Mouse (Mus musculus): ENCODE measurements around the gene Klhl5. TPM values are rescaled to one million over a fixed set of nuclear protein-coding genes. Genes with fewer than 3 reads are reported as not detected.

Gene Klhl5
- total and polyA plus RNA-seq, 3 experiments, result 10.8 to 15.3 (median 12.9) TPM

DNA sequence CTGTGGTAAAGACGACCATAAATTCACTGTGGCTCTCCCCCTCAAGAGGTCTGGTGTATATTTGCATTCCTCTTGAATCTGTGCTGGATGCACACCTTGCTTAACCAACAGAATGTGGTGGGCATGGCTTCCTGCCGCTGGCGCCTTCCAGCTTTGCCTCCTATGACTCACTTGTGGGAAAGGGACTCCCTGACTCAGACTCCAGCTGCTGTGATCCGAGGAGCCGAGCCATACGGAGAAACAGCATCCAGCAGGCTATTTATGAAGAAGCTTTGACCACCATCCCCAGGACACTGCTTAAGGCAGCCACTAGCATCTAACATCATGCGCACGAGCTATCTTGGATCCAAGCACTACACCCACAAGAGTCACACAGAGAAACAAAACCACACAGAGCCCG lies 87.1 kb downstream of the Klhl5 start:
- H3K79me2 ChIP-seq (replicated peaks; ENCODE audit: control insufficient read depth, insufficient read depth, low read length), result no peaks in the 10 kb centered on the region
- H3K9ac ChIP-seq (ENCODE audit: low read depth, low read length), result no peak overlapping the region
- no peaks in the 10 kb centered on the region for H3K36me3 ChIP-seq (ENCODE audit: control insufficient read depth, insufficient read depth, low read length)
- no peaks in the 10 kb centered on the region for H3K4me1 ChIP-seq (ENCODE audit: control insufficient read depth, insufficient read depth, low read length)
- WGBS, result 75% methylated on average over 9 of the region's 9 CpGs
- H3K27me3 ChIP-seq (ENCODE audit: control insufficient read depth, insufficient read depth, low read length), result no peaks in the 10 kb centered on the region
- DNase-seq, result no peak
- TF ChIP-seq POLR2A (IDR thresholded peaks at IDR 0.05; ENCODE audit: insufficient read depth, low read depth, low read length) (no peak), CTCF (IDR thresholded peaks at IDR 0.05) (no peak), EP300 (IDR thresholded peaks at IDR 0.05; ENCODE audit: insufficient read depth, low read depth, low read length) (no peak)
- H3K4me3 ChIP-seq, result no peak overlapping the region
- no peak overlapping the region for H3K27ac ChIP-seq
- intact Hi-C loops (cut with DNase I), result no loop called here

DNA sequence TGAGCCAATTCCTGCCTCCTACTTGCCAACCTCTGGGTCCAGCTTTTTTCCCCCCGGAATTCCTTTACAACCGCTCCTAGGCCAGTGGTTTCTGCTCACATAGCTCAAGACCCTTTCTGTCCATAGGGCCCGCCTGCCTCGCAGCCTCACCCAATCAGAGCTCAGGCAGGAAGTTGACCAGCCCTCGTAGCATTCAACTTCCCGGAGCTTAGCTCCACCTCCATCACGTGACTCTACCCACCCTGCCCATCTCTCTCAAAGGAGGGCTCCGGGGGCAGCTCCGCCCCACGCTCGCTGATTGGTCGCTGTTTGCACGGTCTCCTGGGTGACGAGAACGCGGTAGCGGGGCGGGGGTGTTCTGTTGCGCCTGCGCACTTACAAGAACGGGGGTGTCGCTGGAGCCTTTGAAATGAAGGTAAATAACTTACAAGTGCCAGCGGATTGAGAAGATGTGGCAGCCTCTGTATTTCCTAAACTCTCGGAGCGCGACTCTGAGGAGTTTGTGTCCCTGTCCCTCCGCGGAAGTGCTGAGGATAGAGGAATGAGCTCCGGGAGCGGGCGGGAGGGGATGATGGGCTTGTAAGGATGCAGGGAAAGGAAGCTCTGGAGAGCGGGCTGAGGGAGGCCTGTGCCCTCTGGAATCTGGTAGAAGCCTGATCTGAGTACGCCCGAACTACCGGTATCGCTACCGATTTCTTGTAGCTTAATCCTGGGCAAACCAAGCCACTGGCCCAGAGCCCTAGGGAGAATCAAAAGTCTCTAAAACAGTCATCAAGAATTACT lies 92.2 kb downstream of the Klhl5 start, which contains the start of gene Wdr19:
TSS of gene Wdr19 (plus strand) at position 351 of the 783 bp plus-strand sequence.
- Histone ChIP-seq H3K27ac (peak within 1 kb of the TSS; percentile 90), H3K79me2 (replicated peaks; ENCODE audit: control insufficient read depth, insufficient read depth, low read length) (no peaks in the 10 kb centered on the region), H3K36me3 (ENCODE audit: control insufficient read depth, insufficient read depth, low read length) (no peaks in the 10 kb centered on the region), H3K9ac (ENCODE audit: low read depth, low read length) (peak within 1 kb of the TSS; percentile 52), H3K27me3 (ENCODE audit: control insufficient read depth, insufficient read depth, low read length) (no peaks in the 10 kb centered on the region), H3K4me1 (ENCODE audit: control insufficient read depth, insufficient read depth, low read length) (no peaks in the 10 kb centered on the region), H3K4me3 (peak within 1 kb of the TSS; percentile 58)
- intact Hi-C loops (cut with DNase I), result loop anchor here (2.0 kb wide), 1 partner anchor 41 kb away; no protein-coding TSS in a partner anchor
- under 1% methylated on average over 37 of the region's 37 CpGs for WGBS
- peak; percentile 95 to 99 for DNase-seq
- TF ChIP-seq POLR2A (IDR thresholded peaks at IDR 0.05; ENCODE audit: insufficient read depth, low read depth, low read length), result peak; percentile 97
- TF ChIP-seq EP300 (IDR thresholded peaks at IDR 0.05; ENCODE audit: insufficient read depth, low read depth, low read length), result peak; percentile 56; the same call in 1 of the 2 replicates
- TF ChIP-seq CTCF (IDR thresholded peaks at IDR 0.05), result no peak

DNA sequence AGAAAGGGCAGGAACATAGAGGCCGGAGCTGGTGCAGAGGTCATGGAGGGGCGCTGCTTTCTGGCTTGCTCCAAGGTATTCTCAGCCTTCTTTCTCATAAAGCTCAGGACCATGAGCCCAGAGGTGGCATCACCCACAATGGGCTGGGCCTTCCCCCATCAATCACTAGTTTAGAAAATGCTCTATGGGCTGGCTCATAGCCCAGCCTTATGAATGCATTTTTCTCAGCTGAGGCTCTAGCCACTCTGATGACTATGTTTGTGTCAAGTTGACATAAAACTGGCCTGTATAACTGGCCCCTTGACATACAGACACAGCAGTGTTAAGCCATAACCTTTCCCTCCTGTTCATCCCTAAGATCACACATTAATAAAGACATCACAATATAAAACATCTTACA lies 97.4 kb downstream of the Klhl5 start:
- H3K79me2 ChIP-seq (replicated peaks; ENCODE audit: control insufficient read depth, insufficient read depth, low read length), result no peaks in the 10 kb centered on the region
- H3K27me3 ChIP-seq (ENCODE audit: control insufficient read depth, insufficient read depth, low read length), result no peaks in the 10 kb centered on the region
- H3K36me3 ChIP-seq (ENCODE audit: control insufficient read depth, insufficient read depth, low read length), result no peaks in the 10 kb centered on the region
- no peaks in the 10 kb centered on the region for H3K4me1 ChIP-seq (ENCODE audit: control insufficient read depth, insufficient read depth, low read length)
- intact Hi-C loops (cut with DNase I), result no loop called here
- DNase-seq, result no peak
- H3K27ac ChIP-seq, result no peak overlapping the region
- H3K9ac ChIP-seq (ENCODE audit: low read depth, low read length), result no peak overlapping the region
- H3K4me3 ChIP-seq, result no peak overlapping the region
- TF ChIP-seq POLR2A (IDR thresholded peaks at IDR 0.05; ENCODE audit: insufficient read depth, low read depth, low read length) (no peak), EP300 (IDR thresholded peaks at IDR 0.05; ENCODE audit: insufficient read depth, low read depth, low read length) (no peak), CTCF (IDR thresholded peaks at IDR 0.05) (no peak)
- 83% methylated on average over 2 of the region's 2 CpGs for WGBS

DNA sequence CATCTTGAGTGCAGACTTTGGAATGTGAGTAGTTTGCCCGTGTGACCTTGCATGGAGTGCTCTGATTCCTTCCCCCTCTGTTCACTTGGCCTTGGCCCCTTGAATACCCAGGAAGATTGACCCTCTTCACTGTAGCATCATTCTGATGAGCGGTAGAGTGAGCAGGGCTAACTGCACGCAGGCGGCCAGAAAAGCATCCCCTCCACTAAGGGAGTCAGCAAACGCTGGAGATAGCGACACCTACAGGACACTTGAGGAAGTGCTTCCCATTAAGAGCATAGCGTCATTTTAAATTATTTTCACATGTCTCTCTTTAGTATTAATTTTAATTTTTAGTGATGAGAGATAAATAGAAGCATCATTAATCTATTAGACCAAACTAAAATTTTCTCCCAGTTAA lies 106.0 kb downstream of the Klhl5 start:
- Histone ChIP-seq H3K9ac (ENCODE audit: low read depth, low read length) (no peak overlapping the region), H3K79me2 (replicated peaks; ENCODE audit: control insufficient read depth, insufficient read depth, low read length) (no peaks in the 10 kb centered on the region), H3K27ac (no peak overlapping the region), H3K36me3 (ENCODE audit: control insufficient read depth, insufficient read depth, low read length) (no peaks in the 10 kb centered on the region), H3K4me1 (ENCODE audit: control insufficient read depth, insufficient read depth, low read length) (no peaks in the 10 kb centered on the region), H3K4me3 (no peak overlapping the region), H3K27me3 (ENCODE audit: control insufficient read depth, insufficient read depth, low read length) (no peaks in the 10 kb centered on the region)
- 25% methylated on average over 7 of the region's 7 CpGs for WGBS
- DNase-seq, result peak; percentile 21 to 46
- TF ChIP-seq CTCF (IDR thresholded peaks at IDR 0.05) (peak; percentile 98), POLR2A (IDR thresholded peaks at IDR 0.05; ENCODE audit: insufficient read depth, low read depth, low read length) (no peak), EP300 (IDR thresholded peaks at IDR 0.05; ENCODE audit: insufficient read depth, low read depth, low read length) (peak; percentile 64; the same call in 1 of the 2 replicates)
- intact Hi-C loops (cut with DNase I), result loop anchor here (1.0 to 10.0 kb wide), 4 partner anchors 56 to 329 kb away; no protein-coding TSS in a partner anchor

Other genes starting within 250 kb of the Klhl5 start
- gene Tlr1, start 174.0 kb upstream of the Klhl5 start, total RNA-seq (2021), result under 1 TPM; 0.32 to 0.63 TPM
- 1.00 and 1.0 TPM in 2 replicates for gene Tlr1, start 174.0 kb upstream of the Klhl5 start, polyA plus RNA-seq (2012; rRNA removed)
- under 1 TPM; 0.52 to 0.96 TPM for gene Tlr6, start 147.4 kb upstream of the Klhl5 start, total RNA-seq (2021)
- 0.21 and 0.64 TPM in 2 replicates for gene Tlr6, start 147.4 kb upstream of the Klhl5 start, polyA plus RNA-seq (2012; rRNA removed)
- 10 to 100 TPM; 13.3 to 16.7 TPM for gene Fam114a1, start 137.5 kb upstream of the Klhl5 start, total RNA-seq (2021)
- 10.7 and 23.9 TPM in 2 replicates for gene Fam114a1, start 137.5 kb upstream of the Klhl5 start, polyA plus RNA-seq (2012; rRNA removed)
- under 1 TPM in 1 of 2 experiments, not detected in 1; 0.27 TPM for gene Tmem156, start 15.4 kb upstream of the Klhl5 start, total RNA-seq (2021)
- not detected in 2 replicates for gene Tmem156, start 15.4 kb upstream of the Klhl5 start, polyA plus RNA-seq (2012; rRNA removed)
- gene Wdr19, start 92.2 kb downstream of the Klhl5 start, total RNA-seq (2021), result 1 to 10 TPM; 1.2 to 1.9 TPM
- gene Wdr19, start 92.2 kb downstream of the Klhl5 start, polyA plus RNA-seq (2012; rRNA removed), result 1.4 and 1.7 TPM in 2 replicates
- gene Rfc1, start 228.1 kb downstream of the Klhl5 start, total RNA-seq (2021), result 10 to 100 TPM; 31.9 to 38.2 TPM
- gene Rfc1, start 228.1 kb downstream of the Klhl5 start, polyA plus RNA-seq (2012; rRNA removed), result 8.4 and 11.5 TPM in 2 replicates
- gene Klb, start 240.8 kb downstream of the Klhl5 start, total RNA-seq (2021), result under 1 TPM; 0.08 to 0.34 TPM
- 0.91 and 1.1 TPM in 2 replicates for gene Klb, start 240.8 kb downstream of the Klhl5 start, polyA plus RNA-seq (2012; rRNA removed)